Mouse (Mus musculus) forebrain, embryonic 14.5 days (tissue): Measurements from ENCODE around the gene Adcy9. TPM values are rescaled to one million over a fixed set of nuclear protein-coding genes. Genes with fewer than 3 reads are reported as not detected.
"Not testable (repeated sequence)": the region's sequence is repeated elsewhere in the genome, so short reads cannot be mapped to it uniquely, and the experiment has no call there.

Experiments used
- ATAC-seq: fragments of 200-750 bp; cut with Nextera tagmentation; 2 replicates; pipeline ENCODE4 v1.8.0; 2017; ENCODE audit warnings: mild to moderate bottlenecking, moderate library complexity
- DNase-seq: peaks from one replicate; pipeline ENCODE4 v3.0.0-alpha.2; 2015; ENCODE audit warnings: low spot score
- H3K27ac ChIP-seq: fragments of 300-500 bp; sonication (generic); 2 replicates; pipeline ENCODE4 v1.5.1; 2014; ENCODE audit warnings: low read depth, mild to moderate bottlenecking, control low read depth, low read length, moderate library complexity
- H3K27me3 ChIP-seq: fragments of 300-500 bp; sonication (generic); replicated peaks from 2 replicates; pipeline ENCODE4 v1.6.1; 2014; ENCODE audit warnings: low read length, control low read depth, mixed read lengths; ENCODE audit not compliant: control insufficient read depth, insufficient read depth
- H3K36me3 ChIP-seq: fragments of 300-500 bp; sonication (generic); 2 replicates; pipeline ENCODE4 v1.6.1; 2014; ENCODE audit warnings: low read length, control low read depth; ENCODE audit not compliant: control insufficient read depth, insufficient read depth
- H3K4me1 ChIP-seq: fragments of 300-500 bp; sonication (generic); 2 replicates; pipeline ENCODE4 v1.6.1; 2014; ENCODE audit warnings: antibody characterized with exemption, low read length, control low read depth; ENCODE audit not compliant: control insufficient read depth, insufficient read depth
- H3K4me2 ChIP-seq: fragments of 300-500 bp; sonication (generic); 2 replicates; pipeline ENCODE4 v1.6.1; 2014; ENCODE audit warnings: mild to moderate bottlenecking, control low read depth, low read length
- H3K4me3 ChIP-seq: fragments of 300-500 bp; sonication (generic); 2 replicates; pipeline ENCODE4 v1.5.1; 2014; ENCODE audit warnings: low read depth, low read length, control low read depth
- H3K9ac ChIP-seq: fragments of 300-500 bp; sonication (generic); 2 replicates; pipeline ENCODE4 v1.6.1; 2014; ENCODE audit warnings: mild to moderate bottlenecking, low read length, control low read depth, moderate library complexity
- H3K9me3 ChIP-seq: fragments of 300-500 bp; sonication (generic); replicated peaks from 2 replicates; pipeline ENCODE4 v1.6.1; 2016; ENCODE audit warnings: low read length, control low read depth, mixed read lengths; ENCODE audit not compliant: control insufficient read depth
- WGBS: fragments of 180-500 bp; shearing (Covaris S2); extraction: QIAGEN DNeasy Blood & Tissue Kit; methylation state at CpG from one replicate; pipeline ENCODE4 v1.1.7; 2014; 5-methylcytosine and 5-hydroxymethylcytosine counted together
- polyA plus RNA-seq: library from polyadenylated mRNA; unstranded; fragments of >200 nt; fragmentation: Nextera tagmentation; extraction: Ambion mirVana; gene quantifications from 2 replicates; pipeline ENCODE4 v1.2.1, GENCODE M21; 2014

Gene Adcy9
- polyA plus RNA-seq, 1 experiment from 2014 or later: 1.8 TPM

- Histone ChIP-seq H3K27ac (no peak overlapping the region), H3K27me3 (no peaks in the 10 kb centered on the region), H3K9ac (no peak overlapping the region), H3K9me3 (no peaks in the 10 kb centered on the region), H3K4me1 (peaks cover 6% of the 10 kb centered on the region; the same call in 1 of the 2 replicates), H3K4me2 (no peak overlapping the region), H3K36me3 (no peaks in the 10 kb centered on the region), H3K4me3 (no peak overlapping the region)
- 87% methylated on average over 3 of the region's 3 CpGs for WGBS
- ATAC-seq (no peak), DNase-seq (no peak)
These were observed 156.8 kb downstream of the Adcy9 start for GRCm38 (mm10) chr16:4263486-4263885.

GRCm38 (mm10) chr16:4257546-4257945, 162.8 kb downstream of the Adcy9 start:
- Histone ChIP-seq H3K36me3 (no peaks in the 10 kb centered on the region), H3K27me3 (no peaks in the 10 kb centered on the region), H3K9me3 (no peaks in the 10 kb centered on the region), H3K4me3 (no peak overlapping the region), H3K4me1 (no peaks in the 10 kb centered on the region), H3K4me2 (no peak overlapping the region), H3K9ac (no peak overlapping the region), H3K27ac (no peak overlapping the region)
- ATAC-seq (no peak), DNase-seq (no peak)
- WGBS: 89% methylated on average over 2 of the region's 2 CpGs

- Histone ChIP-seq H3K36me3 (no peaks in the 10 kb centered on the region), H3K27me3 (no peaks in the 10 kb centered on the region), H3K4me3 (no peak overlapping the region), H3K9me3 (peaks cover 7% of the 10 kb centered on the region; the same call in 1 of the 2 replicates), H3K4me2 (no peak overlapping the region), H3K9ac (no peak overlapping the region), H3K4me1 (no peaks in the 10 kb centered on the region), H3K27ac (no peak overlapping the region)
- 94% methylated on average over 3 of the region's 3 CpGs for WGBS
- DNase-seq: no peak
- ATAC-seq: no peak
These were observed 171.5 kb downstream of the Adcy9 start for GRCm38 (mm10) chr16:4248791-4249190.

GRCm38 (mm10) chr16:4245241-4245640, 175.1 kb downstream of the Adcy9 start:
- not testable (repeated sequence) for H3K4me2 ChIP-seq, H3K4me1 ChIP-seq, DNase-seq, H3K9me3 ChIP-seq, H3K36me3 ChIP-seq, H3K4me3 ChIP-seq, H3K27me3 ChIP-seq, H3K27ac ChIP-seq, ATAC-seq, H3K9ac ChIP-seq
- WGBS: 100% methylated on average over 1 of the region's 1 CpGs

Other genes with a start within 250 kb of the Adcy9 start
- gene Crebbp, start 206.5 kb downstream of the Adcy9 start, polyA plus RNA-seq: 35.3 and 36.0 TPM in 2 replicates
- gene Srl, start 121.3 kb upstream of the Adcy9 start, polyA plus RNA-seq: 34.0 and 34.1 TPM in 2 replicates
- gene Tfap4, start 139.4 kb upstream of the Adcy9 start, polyA plus RNA-seq: 9.1 and 12.0 TPM in 2 replicates
- 9.0 and 10.0 TPM in 2 replicates for gene Glis2, start 174.2 kb upstream of the Adcy9 start, polyA plus RNA-seq
- 160 and 192 TPM in 2 replicates for gene Pam16, start 204.5 kb upstream of the Adcy9 start, polyA plus RNA-seq
- gene Vasn, start 219.4 kb upstream of the Adcy9 start, polyA plus RNA-seq: 2.1 and 2.8 TPM in 2 replicates
- 39.7 and 47.4 TPM in 2 replicates for gene Dnaja3, start 219.5 kb upstream of the Adcy9 start, polyA plus RNA-seq